Mouse (Mus musculus) granulocyte monocyte progenitor cell, adult 5-6 weeks (primary cell): ENCODE results near the gene Serpinf2. TPM values are rescaled to one million over a fixed set of nuclear protein-coding genes. Genes with fewer than 3 reads are reported as not detected.
A peak's percentile ranks its signal among the peaks of the same experiment; 100 is the strongest.

ENCODE experiments used
- ATAC-seq: replicated peaks from 2 replicates; pipeline ENCODE4 v1.8.0; 2016; ENCODE audit warnings: mild to moderate bottlenecking, moderate TSS enrichment, inconsistent platforms; ENCODE audit not compliant: poor library complexity, severe bottlenecking
- total RNA-seq, 2 experiments: library from RNA; stranded (forward) in 1 of 2; stranded (reverse) in 1 of 2; fragments of 200-712, 200-1000 nt in 1 of 2; fragments of >200 nt in 1 of 2; fragmentation: Nextera tagmentation in 1 of 2; gene quantifications; 2 replicates each; pipeline ENCODE4 v1.2.3; 2014 to 2017

The Serpinf2 gene
- total RNA-seq, 2 experiments from 2014 or later = not detected

DNA sequence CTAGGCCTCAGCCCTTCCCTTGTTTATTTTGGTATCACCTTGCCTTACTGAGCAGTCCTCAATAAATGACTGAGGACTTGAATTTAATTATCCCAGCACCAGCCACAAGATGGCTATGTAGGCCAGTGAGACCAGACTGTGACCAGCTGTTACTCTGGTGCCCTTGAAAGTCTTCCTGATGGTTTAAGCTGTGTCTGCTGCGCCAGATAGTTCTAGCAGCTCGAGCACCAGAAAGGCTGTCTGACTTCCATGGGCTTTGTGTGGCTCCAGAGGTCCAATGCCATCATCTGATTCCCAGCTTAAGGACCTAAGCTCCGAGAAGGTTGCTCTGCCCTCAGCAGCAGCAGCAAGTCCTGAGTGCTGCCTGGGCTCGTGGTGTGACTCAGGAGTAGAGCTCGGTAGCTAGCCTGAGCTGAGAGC is 37.1 kb downstream of the Serpinf2 start:
- ATAC-seq = peak; percentile 56

DNA sequence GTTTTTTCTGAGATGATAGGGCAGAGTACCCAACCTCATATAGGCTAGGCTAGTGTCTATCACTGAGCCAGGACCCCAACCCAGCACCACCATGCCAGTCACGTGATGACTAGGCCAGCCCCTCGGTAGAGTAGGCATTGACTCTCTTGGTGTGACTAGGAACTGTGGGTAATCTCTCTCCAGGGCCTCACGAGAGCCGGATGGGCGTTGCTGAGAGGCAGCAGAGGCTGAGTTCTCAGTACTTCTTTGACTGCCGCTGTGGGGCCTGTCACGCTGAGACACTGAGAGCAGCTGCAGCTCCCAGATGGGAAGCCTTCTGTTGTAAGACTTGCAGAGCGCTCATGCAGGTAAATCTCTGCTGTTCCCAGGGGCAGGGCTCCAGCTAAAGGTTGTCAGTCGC is 39.3 kb downstream of the Serpinf2 start:
- ATAC-seq = no peak

DNA sequence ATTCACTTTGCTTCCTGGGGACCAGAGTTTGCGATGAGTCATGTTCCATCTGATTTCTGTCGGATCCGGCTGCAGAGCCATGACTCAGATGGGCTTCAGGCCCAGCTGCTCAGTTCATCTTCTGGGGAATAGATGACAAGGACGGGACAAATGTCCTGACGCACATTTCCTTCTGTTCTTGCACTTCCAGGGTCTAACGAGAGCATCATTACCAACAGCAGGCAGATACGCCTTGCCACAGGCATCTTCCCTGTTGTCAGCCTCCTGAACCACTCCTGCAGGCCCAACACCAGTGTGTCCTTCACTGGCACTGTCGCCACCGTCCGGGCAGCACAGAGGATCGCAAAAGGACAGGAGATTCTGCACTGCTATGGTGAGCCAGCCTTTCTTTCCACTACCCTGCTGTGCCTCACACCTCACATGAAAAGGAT is 40.0 kb downstream of the Serpinf2 start:
- no peak for ATAC-seq

DNA sequence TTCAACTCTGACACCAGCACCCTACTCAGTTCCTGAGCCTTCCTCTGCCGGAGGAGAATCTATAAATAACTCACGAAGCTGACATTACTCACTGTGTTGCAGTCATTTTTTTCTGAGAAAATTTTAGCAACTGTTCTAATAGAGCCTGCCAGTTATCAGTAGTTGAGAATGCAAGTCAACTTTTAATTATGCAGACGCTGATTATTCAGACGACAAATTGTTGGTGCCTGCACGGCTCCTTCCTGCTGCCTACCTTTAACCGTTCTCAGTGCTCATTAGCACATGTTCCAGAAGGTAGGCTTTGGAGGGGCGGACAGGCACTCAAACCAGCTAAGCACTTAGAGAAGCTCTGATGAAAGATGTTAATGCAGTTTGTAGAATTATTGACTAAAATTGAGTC is 41.9 kb downstream of the Serpinf2 start:
- ATAC-seq = no peak

DNA sequence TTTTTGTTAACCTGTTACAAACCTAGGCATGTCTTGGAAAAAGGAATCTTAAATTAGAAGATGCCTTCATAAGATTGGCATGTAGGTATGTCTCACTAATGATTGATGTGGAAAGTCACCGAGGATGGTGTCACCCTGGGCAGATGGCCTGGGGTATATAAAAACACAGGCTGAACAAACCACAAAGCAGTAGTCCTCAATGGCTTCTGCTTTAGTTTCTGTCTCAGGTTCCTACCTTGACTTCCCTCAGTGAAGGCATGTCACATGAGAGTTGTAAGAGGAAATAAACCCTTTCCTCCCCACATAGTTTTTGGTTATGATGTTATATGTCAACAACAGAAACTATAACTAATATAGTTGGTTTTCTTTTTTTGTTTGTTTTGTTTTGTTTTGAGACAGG is 43.8 kb downstream of the Serpinf2 start:
- peak; percentile 55 for ATAC-seq

DNA sequence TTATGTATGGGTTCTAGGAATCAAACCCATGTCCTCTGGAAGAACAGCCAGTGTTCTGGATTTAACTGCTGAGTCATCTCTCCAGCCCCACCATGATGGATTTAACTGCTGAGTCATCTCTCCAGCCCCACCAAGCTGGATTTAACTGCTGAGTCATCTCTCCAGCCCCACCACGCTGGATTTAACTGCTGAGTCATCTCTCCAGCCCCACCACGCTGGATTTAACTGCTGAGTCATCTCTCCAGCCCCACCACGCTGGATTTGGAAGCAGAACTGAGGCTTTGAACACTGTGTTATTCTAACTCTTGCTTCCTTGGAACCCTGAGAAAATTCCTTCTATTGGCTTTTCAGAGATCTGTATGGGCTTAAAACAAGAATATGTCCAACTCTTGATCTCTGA is 55.9 kb downstream of the Serpinf2 start:
- ATAC-seq = peak; percentile 58

Other genes with a start within 250 kb of the Serpinf2 start
- 7.6 and 17.1 TPM in 2 replicates for gene Dph1, start 248.3 kb downstream of the Serpinf2 start, total RNA-seq (2014; fragmentation: Nextera tagmentation)
- 8.9 and 10.6 TPM in 2 replicates for gene Dph1, start 248.3 kb downstream of the Serpinf2 start, total RNA-seq (2017)
- gene Rtn4rl1, start 245.8 kb downstream of the Serpinf2 start, total RNA-seq (2014; fragmentation: Nextera tagmentation) = 0.37 and 1.0 TPM in 2 replicates
- 0.15 TPM in 1 of 2 replicates, not detected in the other for gene Rtn4rl1, start 245.8 kb downstream of the Serpinf2 start, total RNA-seq (2017)
- 86.4 and 106 TPM in 2 replicates for gene Rpa1, start 91.3 kb downstream of the Serpinf2 start, total RNA-seq (2014; fragmentation: Nextera tagmentation)
- gene Rpa1, start 91.3 kb downstream of the Serpinf2 start, total RNA-seq (2017) = 200 and 207 TPM in 2 replicates
- 11.7 and 12.6 TPM in 2 replicates for gene Smyd4, start 91.2 kb downstream of the Serpinf2 start, total RNA-seq (2014; fragmentation: Nextera tagmentation)
- gene Smyd4, start 91.2 kb downstream of the Serpinf2 start, total RNA-seq (2017) = 11.2 and 12.3 TPM in 2 replicates
- gene Serpinf1, start 16.9 kb downstream of the Serpinf2 start, total RNA-seq (2014; fragmentation: Nextera tagmentation) = 117 and 157 TPM in 2 replicates
- 77.7 and 84.8 TPM in 2 replicates for gene Serpinf1, start 16.9 kb downstream of the Serpinf2 start, total RNA-seq (2017)
- 10.2 and 15.6 TPM in 2 replicates for gene Wdr81, start 15.1 kb upstream of the Serpinf2 start, total RNA-seq (2014; fragmentation: Nextera tagmentation)
- gene Wdr81, start 15.1 kb upstream of the Serpinf2 start, total RNA-seq (2017) = 4.4 and 5.1 TPM in 2 replicates
- gene Tlcd2, start 22.1 kb upstream of the Serpinf2 start, total RNA-seq (2014; fragmentation: Nextera tagmentation) = 12.1 and 30.0 TPM in 2 replicates
- gene Tlcd2, start 22.1 kb upstream of the Serpinf2 start, total RNA-seq (2017) = 14.1 and 23.2 TPM in 2 replicates
- gene Prpf8, start 47.2 kb upstream of the Serpinf2 start, total RNA-seq (2014; fragmentation: Nextera tagmentation) = 154 and 174 TPM in 2 replicates
- gene Prpf8, start 47.2 kb upstream of the Serpinf2 start, total RNA-seq (2017) = 115 and 127 TPM in 2 replicates
- 0.17 TPM in 1 of 2 replicates, not detected in the other for gene Rilp, start 70.5 kb upstream of the Serpinf2 start, total RNA-seq (2014; fragmentation: Nextera tagmentation)
- gene Rilp, start 70.5 kb upstream of the Serpinf2 start, total RNA-seq (2017) = 0.22 TPM in 1 of 2 replicates, not detected in the other
- gene Scarf1, start 73.9 kb upstream of the Serpinf2 start, total RNA-seq (2014; fragmentation: Nextera tagmentation) = 2.0 and 3.8 TPM in 2 replicates
- gene Scarf1, start 73.9 kb upstream of the Serpinf2 start, total RNA-seq (2017) = 2.3 and 3.4 TPM in 2 replicates
- gene Slc43a2, start 92.1 kb upstream of the Serpinf2 start, total RNA-seq (2014; fragmentation: Nextera tagmentation) = 12.7 and 20.1 TPM in 2 replicates
- 6.2 and 7.3 TPM in 2 replicates for gene Slc43a2, start 92.1 kb upstream of the Serpinf2 start, total RNA-seq (2017)
- gene Pitpna, start 148.5 kb upstream of the Serpinf2 start, total RNA-seq (2014; fragmentation: Nextera tagmentation) = 141 and 143 TPM in 2 replicates
- gene Pitpna, start 148.5 kb upstream of the Serpinf2 start, total RNA-seq (2017) = 58.0 and 74.5 TPM in 2 replicates
- gene Inpp5k, start 191.4 kb upstream of the Serpinf2 start, total RNA-seq (2014; fragmentation: Nextera tagmentation) = 37.3 and 40.0 TPM in 2 replicates
- 26.0 and 35.6 TPM in 2 replicates for gene Inpp5k, start 191.4 kb upstream of the Serpinf2 start, total RNA-seq (2017)
- gene Myo1c, start 210.9 kb upstream of the Serpinf2 start, total RNA-seq (2014; fragmentation: Nextera tagmentation) = 21.2 and 22.1 TPM in 2 replicates
- 9.7 and 14.8 TPM in 2 replicates for gene Myo1c, start 210.9 kb upstream of the Serpinf2 start, total RNA-seq (2017)
- 23.8 and 31.7 TPM in 2 replicates for gene Crk, start 239.7 kb upstream of the Serpinf2 start, total RNA-seq (2014; fragmentation: Nextera tagmentation)
- gene Crk, start 239.7 kb upstream of the Serpinf2 start, total RNA-seq (2017) = 33.2 and 38.1 TPM in 2 replicates